Mouse (Mus musculus) gastrocnemius, postnatal 4 days (tissue): ENCODE measurements around the gene Snx7. TPM values are rescaled to one million over a fixed set of nuclear protein-coding genes. Genes with fewer than 3 reads are reported as not detected.

Experiments
- DNase-seq, 2 experiments: peaks; one replicate each; pipeline ENCODE4 v3.0.0; 2021 to 2022; ENCODE audit warnings: low spot score in 2 of 2, mixed read lengths in 2 of 2
- microRNA-seq: library from miRNA; unstranded; fragments of <30 nt; microRNA quantifications from one replicate; pipeline ENCODE4 v1.2.0, GENCODE M21; 2021
- total RNA-seq, 2 experiments: library from RNA; stranded (reverse); gene quantifications; 2 replicates each; pipeline ENCODE4 v1.2.3; 2021

Snx7 gene
- total RNA-seq, 2 experiments from 2014 or later: 13.4 to 14.1 TPM

GRCm38 (mm10) chr3:117823218-117823617, 45.5 kb downstream of the Snx7 start:
- DNase-seq: no peak

GRCm38 (mm10) chr3:117817635-117818034, 51.1 kb downstream of the Snx7 start:
- DNase-seq: no peak

GRCm38 (mm10) chr3:117814218-117814617, 54.5 kb downstream of the Snx7 start:
- no peak for DNase-seq

- DNase-seq: no peak
Measured at GRCm38 (mm10) chr3:117812135-117812534, 56.6 kb downstream of the Snx7 start.

GRCm38 (mm10) chr3:117805782-117806181, 63.0 kb downstream of the Snx7 start:
- DNase-seq: no peak

GRCm38 (mm10) chr3:117794501-117794900, 74.2 kb downstream of the Snx7 start:
- DNase-seq: no peak

- no peak for DNase-seq
Measured at GRCm38 (mm10) chr3:117791951-117792350, 76.8 kb downstream of the Snx7 start.

- no peak for DNase-seq
Measured at GRCm38 (mm10) chr3:117791273-117791672, 77.5 kb downstream of the Snx7 start.

GRCm38 (mm10) chr3:117788800-117789693, 79.7 kb downstream of the Snx7 start:
- no peak for DNase-seq

GRCm38 (mm10) chr3:117787247-117787646, 81.5 kb downstream of the Snx7 start:
- no peak for DNase-seq

GRCm38 (mm10) chr3:117752151-117752757, 116.5 kb downstream of the Snx7 start:
- DNase-seq: no peak

- DNase-seq: no peak
Measured at GRCm38 (mm10) chr3:117751665-117752064, 117.1 kb downstream of the Snx7 start.

- no peak for DNase-seq
Measured at GRCm38 (mm10) chr3:117749256-117749655, 119.5 kb downstream of the Snx7 start.

- DNase-seq: no peak
Measured at GRCm38 (mm10) chr3:117739760-117740159, 129.0 kb downstream of the Snx7 start.

GRCm38 (mm10) chr3:117732661-117733060, 136.1 kb downstream of the Snx7 start:
- no peak for DNase-seq

Small RNA genes within 50 kb of the gene (microRNA-seq; reads per million reads assigned to microRNA genes)
- gene Gm24811: not detected
